11 mouse cellular contexts compared by ENCODE assay signal in the genomic region with DNA sequence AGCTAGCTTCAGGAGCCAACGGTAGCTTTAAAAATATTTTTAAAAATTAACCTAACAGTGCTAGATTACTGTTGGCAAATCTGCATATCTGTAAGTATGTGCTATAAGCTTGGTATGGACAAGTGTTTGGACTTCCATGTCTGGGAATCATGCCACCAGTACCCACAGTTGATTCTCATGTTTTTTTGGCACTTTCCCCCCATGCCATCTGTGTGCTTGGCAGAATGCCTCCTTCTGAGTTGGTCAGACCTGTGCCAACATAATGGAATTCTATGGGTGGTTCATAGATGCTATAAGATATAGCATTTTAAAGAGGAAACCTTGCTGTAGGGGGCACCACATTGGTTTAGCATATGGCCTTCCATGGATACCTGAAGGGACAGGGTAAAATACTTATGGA.
DNase-seq lines count a peak whose midpoint lies in the region; ATAC-seq and TF ChIP-seq lines count a peak whose summit lies in the region.
"Had no signal": no experiment of that assay in that cellular context is flagged by ENCODE, and none has a peak within 500 bp of the region (broad histone marks: within the 10 kb centered on the region; RNA-seq: fewer than 3 reads in every experiment).

No protein-coding gene starts in this region.

- H3K27me3 ChIP-seq in limb, embryonic 14.5 days (ENCODE audit: control insufficient read depth, insufficient read depth, low read length) = no peaks in the 10 kb centered on the region
- no peaks in the 10 kb centered on the region for H3K27me3 ChIP-seq in limb, embryonic 10.5 days (ENCODE audit: low read depth, poor library complexity, severe bottlenecking)
- H3K27me3 ChIP-seq: neural tube, embryonic 12.5 days had no signal

- no peaks in the 10 kb centered on the region for H3K9me3 ChIP-seq in limb, embryonic 14.5 days (ENCODE audit: control insufficient read depth, low read length)
- H3K9me3 ChIP-seq in limb, embryonic 10.5 days (replicated peaks) = no peaks in the 10 kb centered on the region
- H3K9me3 ChIP-seq: neural tube, embryonic 12.5 days had no signal

- TF ChIP-seq POLR2A in limb, embryonic 14.5 days (IDR thresholded peaks at IDR 0.05; ENCODE audit: borderline replicate concordance, extremely low read depth, insufficient read depth, insufficient read length) = no peak

- no peaks in the 10 kb centered on the region for H3K36me3 ChIP-seq in limb, embryonic 14.5 days (ENCODE audit: control insufficient read depth, insufficient read depth, low read length)
- no peaks in the 10 kb centered on the region for H3K36me3 ChIP-seq in limb, embryonic 10.5 days
- H3K36me3 ChIP-seq: neural tube, embryonic 12.5 days had no signal

- H3K9ac ChIP-seq in limb, embryonic 14.5 days (ENCODE audit: low read depth, low read length, severe bottlenecking) = no peak overlapping the region
- H3K9ac ChIP-seq: neural tube, embryonic 12.5 days had no signal

- H3K27ac ChIP-seq in limb, embryonic 14.5 days (replicated peaks; ENCODE audit: low read depth, low read length) = no peak overlapping the region
- no peak overlapping the region for H3K27ac ChIP-seq in limb, embryonic 10.5 days
- H3K27ac ChIP-seq: neural tube, embryonic 12.5 days had no signal

- no peak for ATAC-seq in limb, embryonic 14.5 days (ENCODE audit: low FRiP score, low read depth)

- H3K4me2 ChIP-seq in limb, embryonic 14.5 days (replicated peaks; ENCODE audit: low read depth, low read length, severe bottlenecking) = no peak overlapping the region
- H3K4me2 ChIP-seq: neural tube, embryonic 12.5 days had no signal

- 54% methylated on average over 1 of the region's 1 CpGs for WGBS in limb, embryonic 14.5 days
- WGBS in limb, embryonic 10.5 days = 91% methylated on average over 1 of the region's 1 CpGs

- H3K4me1 ChIP-seq in limb, embryonic 14.5 days (ENCODE audit: control insufficient read depth, insufficient read depth, low read length) = no peaks in the 10 kb centered on the region
- H3K4me1 ChIP-seq in limb, embryonic 10.5 days = no peaks in the 10 kb centered on the region

- no peak overlapping the region for H3K4me3 ChIP-seq in limb, embryonic 14.5 days (replicated peaks; ENCODE audit: low read length)
- no peak overlapping the region for H3K4me3 ChIP-seq in limb, embryonic 10.5 days
- H3K4me3 ChIP-seq: neural tube, embryonic 12.5 days had no signal

- peak; percentile 2 for DNase-seq in limb, embryonic 14.5 days (ENCODE audit: low spot score)
- no peak for DNase-seq in limb, embryonic 10.5 days (ENCODE audit: low spot score)
- peak; percentile 94 to 95 for DNase-seq in cerebellum, postnatal 25 days
- peak; percentile 20 to 44 for DNase-seq in layer of hippocampus, postnatal 25 days (ENCODE audit: extremely low spot score in 1 of 2, low spot score in 1 of 2)
- peak; percentile 64 for DNase-seq in right cerebral cortex, postnatal 4 days
- no peak for DNase-seq in lung, postnatal 25 days (ENCODE audit: low spot score)
- DNase-seq in B cell, adult 2 months = no peak
- DNase-seq in adrenal gland, postnatal 36 days = no peak
- DNase-seq: embryo, embryonic 11 days; kidney, adult 18-20 months had no signal

Comparison
In these comparisons a context has a peak if more than half of its experiments do, and no peak if none do; other contexts are left out.
1. DNase-seq: peak in limb, embryonic 14.5 days (single experiment), cerebellum, postnatal 25 days (2 of 2), layer of hippocampus, postnatal 25 days (2 of 2) and right cerebral cortex, postnatal 4 days (single experiment); none in limb, embryonic 10.5 days (single experiment), lung, postnatal 25 days (single experiment), B cell, adult 2 months (0 of 2) and adrenal gland, postnatal 36 days (0 of 2).